Mouse (Mus musculus): ENCODE measurements around the gene Crtac1.

The Crtac1 gene

DNA sequence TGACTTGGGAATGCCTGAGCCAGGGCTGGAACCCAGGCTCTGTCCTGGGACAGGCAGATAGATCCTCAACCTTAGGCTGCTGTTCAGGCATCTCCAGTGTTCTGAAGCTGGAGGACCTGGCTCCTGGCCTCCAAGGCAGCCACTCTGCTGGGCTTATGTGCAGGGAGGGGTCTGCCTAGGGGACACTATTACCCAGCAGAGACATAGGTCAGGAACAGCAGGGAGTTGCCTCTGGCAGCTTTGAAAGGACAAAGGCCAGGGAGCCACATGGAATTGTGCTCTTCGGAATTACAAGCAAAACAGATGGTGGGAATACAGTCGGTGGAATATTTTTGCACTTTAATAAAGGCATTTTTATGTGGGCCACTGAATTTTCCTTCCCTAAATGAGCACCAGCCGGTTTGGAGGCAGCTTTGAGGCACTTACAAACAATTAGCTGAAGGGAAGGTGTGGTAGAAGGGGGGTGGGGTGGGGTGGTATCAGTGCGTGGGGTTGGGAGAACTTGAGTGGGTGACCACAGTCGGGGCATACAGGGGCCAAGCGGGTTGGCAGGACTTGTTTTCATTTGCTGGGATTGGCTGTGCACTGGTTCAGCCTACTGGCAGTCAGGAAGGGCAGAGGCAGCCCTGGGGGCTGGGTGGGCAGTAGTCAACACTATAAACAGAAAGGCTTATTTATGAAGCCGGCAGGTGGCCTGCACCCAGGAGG, 140.5 kb downstream of the Crtac1 start:
- no peak for DNase-seq (ENCODE audit: extremely low spot score, low read depth, low spot score)

DNA sequence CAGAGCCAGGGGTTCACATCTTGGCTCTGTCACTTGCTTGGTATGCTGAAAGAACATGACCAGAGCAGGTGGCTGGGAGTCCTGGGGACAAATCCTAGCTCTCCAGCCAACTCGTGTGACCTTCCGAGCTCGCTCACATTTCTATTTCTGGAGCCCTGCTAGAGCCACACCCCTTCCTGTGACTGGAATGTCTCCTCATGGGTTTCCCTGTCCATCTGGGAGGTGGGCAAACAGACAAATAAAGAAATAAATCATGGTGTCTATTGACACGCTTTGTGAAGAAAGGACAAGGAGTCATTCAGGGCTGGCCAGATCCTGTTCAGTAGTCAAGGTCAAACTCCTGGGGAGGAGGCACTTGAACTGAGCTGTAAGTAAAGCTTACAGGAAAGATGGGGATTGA, 143.2 kb downstream of the Crtac1 start:
- DNase-seq (ENCODE audit: extremely low spot score, low read depth, low spot score) = no peak

DNA sequence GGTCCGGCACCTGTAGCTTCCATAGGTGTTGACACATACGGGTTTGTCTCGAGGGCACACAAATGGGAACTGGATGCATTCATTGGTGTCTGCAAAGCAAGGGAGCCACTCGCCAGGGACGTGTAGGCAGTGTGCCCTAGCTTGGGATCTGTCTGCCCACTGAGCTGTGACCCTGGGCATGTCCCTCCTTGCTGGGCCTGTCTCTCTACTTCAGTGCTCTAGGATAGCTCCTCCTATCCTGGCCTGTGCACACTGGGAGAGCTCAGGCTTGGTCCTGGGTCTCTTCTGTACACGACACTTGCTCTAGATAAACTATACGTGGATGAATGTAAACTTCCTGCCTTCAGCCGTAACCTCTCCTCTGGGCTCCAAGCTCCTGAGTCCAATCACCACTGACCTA, 147.4 kb downstream of the Crtac1 start:
- no peak for DNase-seq (ENCODE audit: extremely low spot score, low read depth, low spot score)

DNA sequence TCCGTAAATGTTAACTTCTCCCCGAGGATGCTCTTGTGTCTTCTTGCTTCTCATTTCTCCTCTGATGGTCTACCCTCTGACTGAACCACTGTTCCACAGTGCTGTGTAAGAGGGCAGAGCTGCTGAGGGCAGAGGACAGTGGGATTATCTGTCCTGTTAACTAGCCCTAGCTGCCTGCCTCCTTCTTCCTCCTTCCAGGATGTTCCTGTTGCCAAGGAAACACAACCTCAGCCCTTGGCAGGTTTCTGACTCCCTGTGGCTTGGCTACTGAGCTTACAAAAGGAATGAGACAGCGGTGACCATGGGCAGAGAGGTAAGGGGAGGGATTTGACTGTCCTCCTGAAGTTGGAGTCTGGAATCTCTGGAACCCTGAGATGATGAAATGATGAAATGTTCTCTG, 152.0 kb downstream of the Crtac1 start:
- DNase-seq (ENCODE audit: extremely low spot score, low read depth, low spot score) = no peak

DNA sequence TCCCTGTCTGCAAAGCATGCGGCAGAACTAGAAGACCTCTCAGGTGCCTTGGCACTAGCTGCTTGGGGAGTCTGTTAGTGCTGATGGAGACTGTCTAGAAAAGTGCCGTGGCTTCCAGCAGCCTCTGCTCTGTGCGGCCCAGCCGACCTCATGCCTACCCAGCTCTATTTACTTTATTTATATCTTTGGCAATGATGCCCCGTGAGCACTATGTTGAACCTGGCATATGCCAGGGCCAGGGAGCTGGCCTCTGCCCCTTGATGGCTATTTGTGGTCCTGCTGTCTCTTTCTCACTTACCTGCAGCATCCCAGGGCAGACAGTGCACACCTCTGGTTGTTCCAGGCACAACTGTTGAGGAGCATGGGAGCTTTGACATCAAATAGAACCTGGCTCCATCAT, 153.1 kb downstream of the Crtac1 start:
- DNase-seq (ENCODE audit: extremely low spot score, low read depth, low spot score) = no peak

DNA sequence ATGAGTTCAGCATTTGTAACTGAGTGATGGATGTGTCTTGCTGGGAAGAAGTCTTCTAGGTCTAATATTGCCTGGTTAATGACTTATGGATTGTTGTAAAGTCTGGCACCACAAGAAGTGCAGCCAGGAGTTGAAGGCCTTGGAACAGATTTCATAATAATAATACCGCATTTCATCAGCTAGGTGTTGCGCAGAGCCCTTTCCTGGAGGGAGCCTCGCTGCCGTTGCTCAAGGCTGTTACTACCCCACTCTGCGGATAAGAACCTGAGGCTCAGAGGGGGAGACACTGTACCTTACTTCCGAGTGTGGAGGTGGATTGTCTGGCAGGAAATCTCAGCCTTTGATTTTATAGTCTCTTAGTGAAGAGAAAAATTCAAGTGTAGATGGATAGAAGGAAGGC, 154.3 kb downstream of the Crtac1 start:
- no peak for DNase-seq (ENCODE audit: extremely low spot score, low read depth, low spot score)

DNA sequence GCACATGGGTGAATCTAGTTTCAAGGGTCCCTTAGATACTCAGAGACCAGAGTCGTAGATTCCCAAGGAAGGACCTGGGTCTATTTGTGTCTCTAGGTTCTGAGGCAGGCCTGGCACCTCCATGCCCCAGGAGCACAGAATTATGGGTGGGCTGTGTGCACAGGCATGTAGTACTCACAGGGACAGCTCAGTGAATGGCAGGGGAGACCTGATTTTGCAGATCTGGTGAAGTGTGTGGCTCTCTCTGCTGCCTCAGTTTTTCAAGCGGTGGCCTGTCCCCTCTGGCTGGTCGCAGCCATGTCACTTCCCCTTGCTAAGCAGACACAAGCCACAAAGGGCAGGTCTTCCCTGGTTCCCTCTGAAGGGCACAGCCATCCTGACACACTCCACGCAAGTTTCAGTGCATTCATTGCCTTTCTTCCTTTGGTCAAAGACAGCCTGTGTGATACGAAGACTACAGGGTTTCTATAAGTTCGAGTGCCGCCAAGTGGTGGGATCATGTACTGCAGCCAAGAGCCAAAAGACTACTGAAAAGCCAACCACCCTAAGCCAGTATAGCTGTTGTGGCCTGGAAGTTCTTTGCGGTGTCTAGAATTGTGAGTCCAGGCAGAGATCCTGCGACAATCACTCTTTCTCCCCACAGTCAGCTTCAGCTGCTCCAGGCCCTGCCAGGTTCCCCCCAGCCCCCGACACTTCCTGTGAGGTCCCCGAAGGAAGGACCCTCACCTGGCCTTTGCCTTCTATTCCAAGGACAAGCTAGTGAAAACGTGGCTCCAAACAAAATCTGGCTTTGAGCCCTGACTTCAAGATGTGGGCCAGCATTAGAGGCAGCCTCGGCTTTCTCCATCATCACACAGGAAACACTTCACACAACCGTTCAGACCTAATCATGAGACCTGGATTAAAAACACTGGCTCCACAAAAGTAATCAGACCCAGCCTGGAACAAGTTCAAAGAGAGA, 159.3 kb downstream of the Crtac1 start:
- DNase-seq (ENCODE audit: extremely low spot score, low read depth, low spot score) = peak; percentile 28

DNA sequence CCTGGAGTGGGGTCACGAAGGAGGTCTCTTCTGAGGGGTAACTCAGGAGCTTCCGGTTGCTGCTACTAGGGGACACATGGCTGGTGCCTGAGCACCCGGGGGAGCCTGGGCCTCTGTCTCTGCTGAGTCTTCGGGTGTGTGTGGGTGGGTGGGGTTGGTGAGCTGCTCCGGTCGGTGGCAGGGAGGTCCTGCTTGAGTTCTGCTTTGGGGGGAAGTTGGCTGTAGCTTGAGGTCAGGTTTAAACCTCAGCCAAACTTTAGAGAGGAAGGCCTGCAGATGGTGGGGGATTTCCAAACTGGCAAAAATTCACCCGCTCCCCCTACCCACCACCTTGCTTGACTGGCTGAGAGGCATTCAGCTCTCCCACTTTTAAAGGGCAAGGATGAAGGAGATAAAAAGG, 160.4 kb downstream of the Crtac1 start:
- DNase-seq (ENCODE audit: extremely low spot score, low read depth, low spot score) = no peak

DNA sequence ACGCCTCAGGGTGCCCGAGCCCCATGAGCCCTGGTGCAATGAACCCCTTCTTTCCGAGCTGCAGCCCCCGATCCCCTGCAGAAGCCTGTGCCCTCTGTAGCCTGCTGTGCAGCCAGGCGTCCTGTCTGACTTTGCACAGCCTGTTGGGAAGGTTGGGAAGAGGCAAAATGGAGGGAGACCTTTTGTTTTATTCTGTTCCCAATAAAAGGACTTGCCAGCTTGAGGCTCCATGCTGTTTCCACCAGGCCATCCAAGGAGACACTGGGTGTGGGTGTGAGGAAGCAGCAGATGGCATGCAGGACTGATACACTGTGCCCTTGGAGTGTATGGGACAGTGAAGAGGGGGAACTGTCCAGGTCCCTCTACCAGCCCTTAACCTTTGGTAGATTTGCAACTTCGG, 161.5 kb downstream of the Crtac1 start:
- no peak for DNase-seq (ENCODE audit: extremely low spot score, low read depth, low spot score)

DNA sequence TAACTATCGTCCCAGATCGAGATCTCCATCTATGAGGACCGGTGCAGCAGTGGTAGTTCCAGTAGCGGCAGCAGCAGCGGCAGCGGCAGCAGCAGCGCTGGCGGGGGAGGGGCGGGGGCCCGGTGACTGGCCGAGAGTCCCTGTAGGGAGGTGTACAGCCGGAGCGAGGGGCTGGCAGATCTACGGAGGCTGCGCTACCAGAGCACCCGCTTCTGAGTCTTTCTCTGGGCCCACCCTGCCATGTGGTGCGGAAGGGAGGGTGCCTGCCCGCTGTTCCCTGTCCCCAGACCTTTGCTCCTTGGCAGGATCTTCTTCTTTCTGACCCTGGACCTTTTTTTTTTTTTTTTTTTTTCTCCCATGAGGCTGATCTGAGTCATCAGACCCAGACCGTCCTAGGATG, 163.2 kb downstream of the Crtac1 start:
- no peak for DNase-seq (ENCODE audit: extremely low spot score, low read depth, low spot score)

DNA sequence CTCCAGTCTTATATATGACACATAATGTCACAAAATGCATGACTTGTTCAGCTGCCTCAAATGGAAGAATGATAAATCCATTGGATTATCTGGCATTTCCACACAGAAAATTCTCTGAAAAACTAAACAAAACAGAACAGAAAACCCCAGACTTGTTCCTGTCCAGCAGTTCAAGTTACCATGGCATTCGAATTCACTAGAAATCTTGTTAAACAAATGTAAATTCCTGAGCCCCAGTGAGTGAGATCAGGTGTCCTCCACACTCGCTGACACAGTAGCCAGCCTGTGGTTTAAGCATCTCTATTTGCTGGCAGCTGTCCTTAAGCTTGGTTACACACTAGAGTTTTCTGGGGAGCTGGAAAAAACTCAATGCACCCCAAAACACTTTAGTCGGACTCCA, 168.1 kb downstream of the Crtac1 start:
- no peak for DNase-seq (ENCODE audit: extremely low spot score, low read depth, low spot score)

- no peak for DNase-seq (ENCODE audit: extremely low spot score, low read depth, low spot score)
Measured at GRCm38 (mm10) chr19:42260486-42260885, 171.1 kb downstream of the Crtac1 start.

GRCm38 (mm10) chr19:42258596-42258995, 173.0 kb downstream of the Crtac1 start:
- DNase-seq (ENCODE audit: extremely low spot score, low read depth, low spot score) = no peak

GRCm38 (mm10) chr19:42258031-42258430, 173.6 kb downstream of the Crtac1 start:
- DNase-seq (ENCODE audit: extremely low spot score, low read depth, low spot score) = no peak

DNA sequence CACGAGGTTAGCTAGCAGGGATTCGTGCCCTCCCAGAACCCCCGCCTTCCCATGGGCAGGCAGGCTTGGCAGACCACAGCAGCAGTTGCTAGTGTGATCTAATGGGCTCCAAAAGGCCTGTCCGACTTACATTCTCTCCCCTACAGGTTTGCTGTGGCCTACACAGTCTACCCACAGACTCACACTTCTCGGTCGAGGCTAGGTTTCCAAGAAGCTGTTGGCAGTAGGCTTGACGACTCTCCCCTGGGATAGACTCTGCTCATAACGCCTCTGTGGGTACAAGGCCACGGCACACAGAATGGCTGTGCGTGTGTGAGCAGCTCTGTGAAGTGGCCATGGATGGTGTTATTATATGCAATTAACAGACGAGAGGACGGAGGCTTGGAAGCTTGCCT, 174.3 kb downstream of the Crtac1 start:
- no peak for DNase-seq (ENCODE audit: extremely low spot score, low read depth, low spot score)

DNA sequence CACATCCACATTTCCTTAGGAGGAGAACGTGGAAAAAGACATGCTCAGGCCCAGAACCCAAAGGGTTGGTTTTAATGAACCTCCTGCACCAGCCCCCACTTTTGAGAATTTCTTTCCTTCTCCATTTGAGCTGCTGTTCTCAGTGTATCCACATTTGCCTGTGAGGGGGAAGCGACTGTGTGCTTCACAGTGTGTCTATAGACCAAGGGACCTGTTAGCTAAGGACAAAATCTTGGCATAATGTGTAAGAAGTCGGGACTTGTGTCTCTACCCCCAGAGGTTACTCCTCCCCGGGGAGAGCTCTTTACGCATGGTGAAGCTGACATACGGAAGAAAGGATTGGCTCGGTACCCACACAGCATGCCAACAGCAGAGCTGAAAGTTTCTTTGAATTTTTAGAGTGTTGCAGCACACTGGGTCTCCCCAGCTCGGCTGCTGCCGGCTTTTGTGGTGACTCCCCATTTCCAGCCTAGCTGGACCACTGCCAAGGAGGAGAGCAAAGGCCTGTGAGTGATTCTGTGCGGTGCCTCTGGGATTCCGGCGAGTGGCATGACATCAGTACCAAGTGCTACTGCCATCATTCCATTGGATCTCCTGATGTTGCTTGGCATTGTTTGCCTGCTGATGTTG, 174.9 kb downstream of the Crtac1 start:
- no peak for DNase-seq (ENCODE audit: extremely low spot score, low read depth, low spot score)

GRCm38 (mm10) chr19:42255784-42256610, 175.6 kb downstream of the Crtac1 start:
- peak; percentile 86 for DNase-seq (ENCODE audit: extremely low spot score, low read depth, low spot score)

- DNase-seq (ENCODE audit: extremely low spot score, low read depth, low spot score) = no peak
Measured at GRCm38 (mm10) chr19:42255438-42255783, 176.2 kb downstream of the Crtac1 start.

GRCm38 (mm10) chr19:42249976-42250914, 181.3 kb downstream of the Crtac1 start:
- no peak for DNase-seq (ENCODE audit: extremely low spot score, low read depth, low spot score)

- DNase-seq (ENCODE audit: extremely low spot score, low read depth, low spot score) = no peak
Measured at GRCm38 (mm10) chr19:42247519-42247918, 184.1 kb downstream of the Crtac1 start, which contains the start of gene Golga7b. TSS of gene Golga7b (plus strand) at chr19:42247574.

All from hindlimb bud, embryonic 11.5 days (tissue).